Mouse (Mus musculus): ENCODE measurements around the gene Mecom.

Gene Mecom

DNA sequence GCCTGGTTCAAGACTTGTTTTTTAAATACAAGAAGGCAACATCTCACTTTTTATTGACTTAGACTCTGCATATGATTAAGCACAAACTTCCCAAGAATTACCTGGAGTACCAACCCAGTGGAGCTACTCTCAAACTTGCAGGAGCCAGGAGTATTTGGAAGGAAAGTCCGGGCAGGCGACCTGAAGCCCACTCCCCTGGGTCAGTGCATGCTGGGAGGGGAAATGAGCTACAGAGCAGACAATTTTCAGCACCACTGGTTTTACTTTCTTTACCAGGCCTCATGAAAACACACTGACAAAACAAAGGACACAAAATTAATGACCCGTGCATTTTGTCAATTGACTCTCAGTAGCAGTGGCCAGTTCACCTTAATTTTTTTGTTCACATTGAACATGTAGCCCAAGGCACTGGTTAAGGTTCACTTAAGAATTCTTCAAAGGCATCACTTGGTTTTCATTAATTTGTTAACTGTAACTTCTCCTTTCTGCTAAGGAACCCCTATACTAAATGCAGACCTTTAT is 434.5 kb downstream of the Mecom start:
- in situ Hi-C loops (cut with MboI; ENCODE audit: low pct_unique_long_range_greater_than_20kb in 1 of 2, low sequenced_read_pairs in 2 of 2, unreplicated experiment in 1 of 2): no loop called here

DNA sequence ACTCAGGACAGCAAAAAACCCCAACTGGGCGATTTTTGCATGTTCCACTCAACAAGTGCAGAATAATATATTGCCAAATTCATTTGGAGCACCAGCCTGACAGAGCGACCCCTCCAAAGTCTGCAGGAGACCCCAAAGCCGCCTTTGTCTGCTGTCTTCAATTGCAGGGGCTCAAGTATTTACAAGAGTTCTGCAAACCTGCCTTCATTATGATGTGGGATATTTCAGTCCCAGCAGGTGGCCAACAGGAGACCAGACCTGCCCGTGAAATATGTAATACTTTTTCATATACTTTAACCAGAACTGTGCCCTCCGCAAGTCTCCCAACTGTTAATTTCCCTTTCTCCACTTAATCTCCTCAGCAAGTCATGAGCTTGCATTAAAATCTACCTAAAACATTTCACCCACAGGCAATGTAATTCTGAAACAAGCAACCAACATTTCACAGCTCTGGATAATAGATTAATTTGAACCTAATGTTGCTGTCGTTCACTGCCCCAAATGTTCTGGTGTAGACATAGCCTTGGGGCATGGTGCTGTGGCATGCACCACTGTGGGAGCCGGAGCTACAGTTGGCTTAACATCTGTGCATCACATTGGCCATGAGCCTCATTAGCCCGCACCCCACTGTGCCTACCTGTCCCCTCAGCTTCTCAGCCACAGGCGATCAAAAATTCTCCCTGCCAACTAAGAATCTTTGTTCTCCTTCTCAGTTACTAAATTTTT is 439.7 kb downstream of the Mecom start:
- in situ Hi-C loops (cut with MboI; ENCODE audit: low pct_unique_long_range_greater_than_20kb in 1 of 2, low sequenced_read_pairs in 2 of 2, unreplicated experiment in 1 of 2): no loop called here

GRCm38 (mm10) chr3:30106481-30106880 is 441.3 kb downstream of the Mecom start:
- in situ Hi-C loops (cut with MboI; ENCODE audit: low pct_unique_long_range_greater_than_20kb in 1 of 2, low sequenced_read_pairs in 2 of 2, unreplicated experiment in 1 of 2): no loop called here

DNA sequence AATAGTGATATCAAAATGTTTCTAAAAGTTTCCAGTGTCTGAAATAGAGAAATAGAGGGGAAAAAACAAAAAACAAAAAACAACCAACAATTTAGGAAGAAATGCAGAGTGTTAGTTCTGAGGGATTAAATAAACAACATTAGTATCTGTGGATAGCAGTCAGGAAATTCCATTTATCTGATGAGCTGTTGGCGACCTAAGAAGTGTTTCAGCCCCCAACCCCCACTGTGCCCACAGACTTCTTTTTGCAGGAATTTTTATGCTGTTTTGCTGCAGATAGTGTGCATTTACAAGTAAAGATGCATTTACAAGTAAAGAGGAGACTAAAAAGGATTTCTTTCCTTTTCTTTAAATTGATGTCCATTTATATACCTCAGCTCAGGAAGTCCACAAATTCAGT is 441.9 kb downstream of the Mecom start:
- in situ Hi-C loops (cut with MboI; ENCODE audit: low pct_unique_long_range_greater_than_20kb in 1 of 2, low sequenced_read_pairs in 2 of 2, unreplicated experiment in 1 of 2): no loop called here

DNA sequence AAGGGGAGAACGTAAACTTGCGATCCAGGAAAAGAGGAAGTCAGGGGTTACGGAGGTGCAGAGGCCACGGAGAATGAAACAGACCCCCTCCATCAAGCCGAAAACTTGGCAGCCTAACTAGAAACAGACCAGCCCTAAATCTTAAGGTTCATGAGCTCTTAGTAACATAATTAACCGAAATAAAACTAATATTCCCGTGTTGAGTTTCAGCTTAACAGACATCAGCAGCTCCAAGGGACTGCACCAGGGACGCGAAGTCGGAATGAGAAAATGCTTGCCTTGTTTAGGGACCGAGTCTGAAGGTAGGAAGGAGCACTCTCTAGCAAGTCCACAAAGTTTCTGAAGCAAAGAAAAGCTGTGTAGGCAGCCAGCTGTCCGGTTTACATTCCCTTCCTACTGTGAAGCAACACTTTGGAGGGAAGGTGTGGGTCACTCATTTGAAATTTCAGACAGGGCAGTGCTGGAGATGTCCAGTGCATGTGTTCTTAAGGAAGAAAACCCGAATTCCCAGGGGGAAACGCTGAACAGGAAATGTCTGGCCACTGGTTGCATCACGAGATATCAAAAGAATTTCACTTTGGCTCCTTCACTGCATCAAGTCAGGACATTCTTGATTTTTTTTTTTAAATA is 442.5 kb downstream of the Mecom start:
- in situ Hi-C loops (cut with MboI; ENCODE audit: low pct_unique_long_range_greater_than_20kb in 1 of 2, low sequenced_read_pairs in 2 of 2, unreplicated experiment in 1 of 2): no loop called here

DNA sequence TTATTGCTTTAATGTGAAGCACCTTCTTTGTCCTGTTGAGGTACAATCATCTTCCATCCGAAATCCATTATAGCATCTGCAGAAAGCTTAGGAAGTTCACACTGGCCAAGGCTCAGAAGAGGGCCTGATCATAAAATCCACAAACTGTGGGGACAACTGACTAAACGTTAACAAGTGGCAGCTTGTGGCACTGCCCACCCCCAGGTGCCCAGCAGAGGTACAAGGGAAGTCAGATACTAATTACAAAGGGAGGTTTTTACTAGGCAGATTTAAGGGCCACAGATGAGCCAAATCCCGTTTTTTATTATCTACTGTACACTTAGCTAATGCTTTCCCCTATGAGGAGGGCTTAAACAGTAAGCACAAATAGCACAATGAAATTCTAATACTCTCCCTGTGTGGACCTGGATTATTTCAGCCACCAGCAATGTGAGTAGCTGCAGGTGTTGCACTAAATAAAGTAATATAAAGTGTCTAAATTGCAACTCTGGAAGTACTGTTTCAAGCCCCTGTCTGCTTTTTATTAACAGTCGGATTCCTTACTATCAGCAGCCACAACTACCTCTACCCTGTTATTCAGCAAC is 443.2 kb downstream of the Mecom start:
- in situ Hi-C loops (cut with MboI; ENCODE audit: low pct_unique_long_range_greater_than_20kb in 1 of 2, low sequenced_read_pairs in 2 of 2, unreplicated experiment in 1 of 2): no loop called here

DNA sequence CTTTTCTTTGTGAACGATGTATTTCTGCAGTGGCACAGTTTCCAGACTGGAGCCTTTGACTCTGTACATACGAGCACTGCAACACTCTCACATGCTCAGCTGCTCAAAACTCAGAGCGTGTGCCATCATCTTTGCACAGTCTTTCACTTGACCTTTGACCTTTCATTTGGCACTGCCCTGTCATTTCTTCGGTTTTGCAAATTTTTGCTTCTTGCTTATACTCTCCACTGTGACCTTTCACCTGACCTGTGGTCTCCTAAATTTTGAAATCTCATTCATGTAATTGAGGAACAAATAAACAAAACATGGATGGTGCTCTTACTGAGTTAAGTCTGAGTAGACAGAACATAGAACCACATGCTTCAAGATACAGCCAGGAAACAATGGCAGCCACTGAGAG is 446.7 kb downstream of the Mecom start:
- in situ Hi-C loops (cut with MboI; ENCODE audit: low pct_unique_long_range_greater_than_20kb in 1 of 2, low sequenced_read_pairs in 2 of 2, unreplicated experiment in 1 of 2): no loop called here

GRCm38 (mm10) chr3:30097713-30098112 is 450.1 kb downstream of the Mecom start:
- in situ Hi-C loops (cut with MboI; ENCODE audit: low pct_unique_long_range_greater_than_20kb in 1 of 2, low sequenced_read_pairs in 2 of 2, unreplicated experiment in 1 of 2): no loop called here

GRCm38 (mm10) chr3:30097129-30097528 is 450.7 kb downstream of the Mecom start:
- in situ Hi-C loops (cut with MboI; ENCODE audit: low pct_unique_long_range_greater_than_20kb in 1 of 2, low sequenced_read_pairs in 2 of 2, unreplicated experiment in 1 of 2): no loop called here

DNA sequence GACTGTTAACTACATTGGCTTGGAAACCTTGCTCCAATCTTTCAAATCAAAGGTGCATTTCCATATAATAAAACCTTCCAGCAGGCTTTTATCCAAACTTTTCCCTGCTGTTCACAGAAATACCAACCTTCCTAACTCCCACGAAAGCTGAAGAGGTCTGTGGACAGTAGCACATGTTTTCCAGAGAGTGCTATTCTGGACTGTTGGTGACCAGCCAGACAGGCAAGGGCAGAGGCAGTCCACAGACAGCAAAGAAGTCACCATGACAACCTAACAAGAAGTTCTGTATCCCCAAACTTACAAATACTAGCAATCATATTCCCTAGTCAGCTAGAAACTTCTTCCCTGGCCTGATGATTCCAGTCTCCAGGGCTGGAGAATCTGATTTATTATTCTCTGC is 454.8 kb downstream of the Mecom start:
- in situ Hi-C loops (cut with MboI; ENCODE audit: low pct_unique_long_range_greater_than_20kb in 1 of 2, low sequenced_read_pairs in 2 of 2, unreplicated experiment in 1 of 2): no loop called here

DNA sequence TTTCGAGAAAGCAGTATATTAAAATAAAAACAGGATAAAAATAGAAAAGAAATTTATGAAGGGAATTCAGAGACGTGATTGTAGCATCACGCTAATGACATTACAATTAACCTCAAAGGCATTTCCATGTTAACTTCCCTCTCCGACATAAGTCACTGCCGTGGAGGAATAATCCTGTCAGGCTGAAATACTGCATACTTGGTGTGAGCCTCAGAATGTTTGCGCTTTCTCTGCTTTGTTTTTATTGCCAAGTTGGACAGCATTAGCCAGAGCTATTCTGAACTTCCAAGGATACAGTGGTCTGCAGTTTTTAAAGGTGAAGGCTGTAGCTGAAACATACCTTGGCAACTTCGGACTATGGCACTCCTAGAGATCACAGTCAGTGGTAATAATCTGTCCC is 455.3 kb downstream of the Mecom start:
- in situ Hi-C loops (cut with MboI; ENCODE audit: low pct_unique_long_range_greater_than_20kb in 1 of 2, low sequenced_read_pairs in 2 of 2, unreplicated experiment in 1 of 2): no loop called here

DNA sequence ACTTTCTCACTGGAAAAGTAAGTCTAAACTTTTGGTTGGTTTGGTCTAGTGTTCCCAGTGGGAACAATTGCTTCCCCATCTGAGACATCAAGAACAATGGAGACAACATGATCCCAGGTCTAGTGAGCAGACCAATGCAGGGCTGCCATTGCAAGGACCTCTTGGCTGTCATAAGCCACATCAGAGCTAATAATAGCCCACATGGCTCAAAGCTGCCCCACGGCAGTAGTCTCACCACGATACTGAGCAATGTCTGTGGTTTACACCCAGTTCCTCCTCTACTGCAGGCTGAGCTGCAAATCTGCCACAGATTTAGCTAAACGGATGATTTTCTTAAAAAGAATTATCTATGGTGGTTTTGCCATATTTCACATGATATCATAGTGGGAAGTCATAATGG is 455.9 kb downstream of the Mecom start:
- in situ Hi-C loops (cut with MboI; ENCODE audit: low pct_unique_long_range_greater_than_20kb in 1 of 2, low sequenced_read_pairs in 2 of 2, unreplicated experiment in 1 of 2): no loop called here

DNA sequence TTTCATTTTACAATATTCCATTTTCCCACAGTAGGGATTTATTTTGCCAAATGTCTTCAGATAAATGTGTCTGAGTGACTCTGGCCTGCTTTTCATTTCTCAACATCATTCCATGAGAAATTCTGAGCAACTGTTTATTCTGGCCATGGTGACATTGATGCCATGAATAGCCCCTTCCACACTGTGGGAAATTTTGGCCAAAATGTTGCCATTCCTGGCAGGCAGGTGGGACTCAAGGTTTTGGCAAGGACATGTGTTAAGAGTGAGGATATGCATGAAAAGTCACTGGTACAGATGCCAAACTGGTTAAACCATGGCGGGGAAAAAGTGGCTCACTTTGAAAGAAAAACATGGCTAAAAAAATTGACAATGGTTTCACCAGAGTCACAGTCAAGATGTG is 456.4 kb downstream of the Mecom start:
- in situ Hi-C loops (cut with MboI; ENCODE audit: low pct_unique_long_range_greater_than_20kb in 1 of 2, low sequenced_read_pairs in 2 of 2, unreplicated experiment in 1 of 2): no loop called here

DNA sequence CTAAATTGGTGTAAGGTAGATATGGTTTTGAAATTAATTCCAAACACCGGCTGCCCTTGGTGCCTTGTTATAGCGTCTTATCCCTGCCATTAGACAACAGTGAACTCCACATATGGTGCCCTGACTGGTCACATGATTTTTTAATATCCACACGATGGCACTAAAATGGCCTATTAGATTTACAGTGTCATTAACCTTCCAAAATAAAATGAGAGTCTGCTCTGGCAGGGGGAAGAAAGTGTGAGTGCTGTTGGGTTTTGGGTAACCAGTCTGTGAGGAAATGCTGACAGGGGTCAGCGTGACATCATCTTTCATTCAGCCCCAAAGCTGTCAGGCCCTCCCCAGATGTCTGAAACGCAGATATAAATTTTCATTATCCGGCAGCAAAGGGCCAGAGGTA is 461.7 kb downstream of the Mecom start:
- in situ Hi-C loops (cut with MboI; ENCODE audit: low pct_unique_long_range_greater_than_20kb in 1 of 2, low sequenced_read_pairs in 2 of 2, unreplicated experiment in 1 of 2): no loop called here

- in situ Hi-C loops (cut with MboI; ENCODE audit: low pct_unique_long_range_greater_than_20kb in 1 of 2, low sequenced_read_pairs in 2 of 2, unreplicated experiment in 1 of 2): no loop called here
Measured at GRCm38 (mm10) chr3:30083842-30084241, 464.0 kb downstream of the Mecom start.

- in situ Hi-C loops (cut with MboI; ENCODE audit: low pct_unique_long_range_greater_than_20kb in 1 of 2, low sequenced_read_pairs in 2 of 2, unreplicated experiment in 1 of 2): no loop called here
Measured at GRCm38 (mm10) chr3:30083268-30083667, 464.5 kb downstream of the Mecom start.

- in situ Hi-C loops (cut with MboI; ENCODE audit: low pct_unique_long_range_greater_than_20kb in 1 of 2, low sequenced_read_pairs in 2 of 2, unreplicated experiment in 1 of 2): no loop called here
Measured at GRCm38 (mm10) chr3:30080827-30081226, 467.0 kb downstream of the Mecom start.

DNA sequence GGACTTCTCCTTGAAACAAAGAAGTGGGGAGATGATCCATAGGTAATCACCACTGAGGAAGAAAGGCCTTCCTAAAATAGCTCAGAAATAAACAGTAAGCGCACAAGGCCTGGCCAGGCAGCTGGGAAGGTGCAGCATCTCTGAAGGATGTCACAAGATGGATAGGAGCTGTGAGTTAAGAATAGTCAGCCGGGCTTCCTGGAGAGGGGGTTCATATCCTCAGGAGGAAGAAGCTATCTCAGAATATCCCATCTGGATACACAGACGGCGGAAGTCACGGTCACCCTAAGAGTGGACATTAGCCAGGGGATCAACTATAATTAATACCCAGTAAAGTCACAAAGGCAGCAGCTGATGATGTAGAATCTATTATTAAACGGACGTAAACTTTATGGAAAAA is 471.3 kb downstream of the Mecom start:
- in situ Hi-C loops (cut with MboI; ENCODE audit: low pct_unique_long_range_greater_than_20kb in 1 of 2, low sequenced_read_pairs in 2 of 2, unreplicated experiment in 1 of 2): no loop called here

DNA sequence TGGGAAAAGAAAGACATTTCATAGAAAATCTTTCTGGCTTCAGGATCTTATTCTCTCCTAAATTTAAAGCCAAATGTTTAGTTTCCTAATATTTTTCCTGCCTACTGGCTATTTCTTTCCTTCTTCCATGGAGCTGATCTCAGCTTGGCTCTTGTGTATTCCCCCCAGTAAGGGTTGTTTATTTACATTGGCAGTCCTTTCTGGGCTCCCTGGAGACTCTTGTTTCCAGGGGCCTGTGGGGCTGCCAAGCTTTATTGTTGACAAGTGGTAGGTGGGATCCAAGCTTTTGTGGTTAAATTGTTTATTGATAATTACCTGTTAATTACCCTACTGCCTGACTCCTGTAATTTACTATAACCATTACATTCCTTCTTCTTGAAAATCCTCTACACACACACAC is 476.5 kb downstream of the Mecom start:
- in situ Hi-C loops (cut with MboI; ENCODE audit: low pct_unique_long_range_greater_than_20kb in 1 of 2, low sequenced_read_pairs in 2 of 2, unreplicated experiment in 1 of 2): no loop called here

DNA sequence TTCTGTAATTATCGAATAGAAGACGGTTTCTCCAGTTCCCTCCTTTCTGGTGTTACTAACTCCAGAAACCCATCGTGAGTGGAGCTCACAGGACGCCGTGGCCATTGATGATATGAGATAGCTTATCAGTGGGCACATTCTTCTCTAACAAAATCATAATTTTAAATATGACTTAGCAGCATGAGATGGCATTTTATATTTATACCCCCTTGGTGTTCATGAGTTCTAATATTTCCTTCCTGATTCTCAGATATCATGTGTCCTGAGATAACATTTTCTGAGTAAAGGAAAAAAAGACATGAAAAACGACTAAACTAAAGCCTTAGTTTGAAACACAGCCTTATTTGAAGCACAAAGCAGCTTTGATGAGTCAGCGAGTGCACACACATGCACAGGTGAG is 481.3 kb downstream of the Mecom start:
- in situ Hi-C loops (cut with MboI; ENCODE audit: low pct_unique_long_range_greater_than_20kb in 1 of 2, low sequenced_read_pairs in 2 of 2, unreplicated experiment in 1 of 2): no loop called here
